Mouse (Mus musculus) liver, embryonic 16.5 days (tissue): ENCODE data around the gene Arhgap30. TPM values are rescaled to one million over a fixed set of nuclear protein-coding genes. Genes with fewer than 3 reads are reported as not detected.
A peak's percentile ranks its signal among the peaks of the same experiment; 100 is the strongest.

Experiments
- ATAC-seq: fragments of 200-750 bp; cut with Nextera tagmentation; 2 replicates; pipeline ENCODE4 v1.8.0; 2017; ENCODE audit warnings: low read depth, mild to moderate bottlenecking, moderate number of reproducible peaks, moderate library complexity
- H3K27ac ChIP-seq: fragments of 300-500 bp; sonication (generic); 2 replicates; pipeline ENCODE4 v1.5.1; 2014; ENCODE audit warnings: mild to moderate bottlenecking, low read length
- H3K27me3 ChIP-seq: fragments of 300-500 bp; sonication (generic); 2 replicates; pipeline ENCODE4 v1.6.1; 2014; ENCODE audit warnings: low read depth, low read length, mixed read lengths; ENCODE audit not compliant: control insufficient read depth, insufficient read depth
- H3K36me3 ChIP-seq: fragments of 300-500 bp; sonication (generic); 2 replicates; pipeline ENCODE4 v1.6.1; 2014; ENCODE audit warnings: mild to moderate bottlenecking; ENCODE audit not compliant: control insufficient read depth, insufficient read depth
- H3K4me1 ChIP-seq: fragments of 300-500 bp; sonication (generic); 2 replicates; pipeline ENCODE4 v1.6.1; 2014; ENCODE audit warnings: low read depth, low read length, mixed read lengths; ENCODE audit not compliant: control insufficient read depth
- H3K4me2 ChIP-seq: fragments of 300-500 bp; sonication (generic); 2 replicates; pipeline ENCODE4 v1.6.1; 2014; ENCODE audit warnings: low read depth, low read length, mixed read lengths
- H3K4me3 ChIP-seq: fragments of 300-500 bp; sonication (generic); 2 replicates; pipeline ENCODE4 v1.5.1; 2014; ENCODE audit warnings: low read depth, mild to moderate bottlenecking, low read length
- H3K9ac ChIP-seq: fragments of 300-500 bp; sonication (generic); 2 replicates; pipeline ENCODE4 v1.6.1; 2014; ENCODE audit warnings: low read depth, low read length
- H3K9me3 ChIP-seq: fragments of 300-500 bp; sonication (generic); replicated peaks from 2 replicates; pipeline ENCODE4 v1.6.1; 2016; ENCODE audit warnings: low read length; ENCODE audit not compliant: control insufficient read depth
- WGBS: fragments of 180-500 bp; shearing (Covaris S2); extraction: QIAGEN DNeasy Blood & Tissue Kit; methylation state at CpG from one replicate; pipeline ENCODE4 v1.1.7; 2014; ENCODE audit not compliant: insufficient replicate concordance; 5-methylcytosine and 5-hydroxymethylcytosine counted together
- polyA plus RNA-seq: library from polyadenylated mRNA; unstranded; fragments of >200 nt; fragmentation: Nextera tagmentation; extraction: Ambion mirVana; gene quantifications from 2 replicates; pipeline ENCODE4 v1.2.1, GENCODE M21; 2015

Gene Arhgap30
- polyA plus RNA-seq, 1 experiment from 2014 or later = 5.8 TPM

GRCm38 (mm10) chr1:171369845-171370556, 18.8 kb upstream of the Arhgap30 start, which contains the start of gene Nectin4:
TSS of gene Nectin4 (plus strand) at chr1:171370099.
- Histone ChIP-seq H3K27ac (no peak within 1 kb of the TSS), H3K36me3 (no peaks in the 10 kb centered on the region), H3K4me1 (no peaks in the 10 kb centered on the region), H3K9ac (no peak within 1 kb of the TSS), H3K9me3 (no peaks in the 10 kb centered on the region), H3K27me3 (peaks cover 2% of the 10 kb centered on the region), H3K4me3 (no peak within 1 kb of the TSS), H3K4me2 (no peak within 1 kb of the TSS)
- ATAC-seq = no peak
- WGBS = 36% methylated on average over 20 of the region's 20 CpGs

- H3K27me3 ChIP-seq = peaks cover 2% of the 10 kb centered on the region
- no peak for ATAC-seq
- 64% methylated on average over 3 of the region's 3 CpGs for WGBS
- no peaks in the 10 kb centered on the region for H3K36me3 ChIP-seq
- H3K4me1 ChIP-seq = no peaks in the 10 kb centered on the region; the same call in 1 of the 2 replicates
- H3K9me3 ChIP-seq = no peaks in the 10 kb centered on the region
- H3K27ac ChIP-seq = no peak overlapping the region
- H3K4me2 ChIP-seq = no peak overlapping the region
- no peak overlapping the region for H3K9ac ChIP-seq
- no peak overlapping the region for H3K4me3 ChIP-seq
Measured at GRCm38 (mm10) chr1:171372880-171373279, 15.9 kb upstream of the Arhgap30 start.

GRCm38 (mm10) chr1:171373946-171374345, 14.8 kb upstream of the Arhgap30 start:
- ATAC-seq = no peak
- Histone ChIP-seq H3K9me3 (no peaks in the 10 kb centered on the region), H3K4me1 (no peaks in the 10 kb centered on the region; the same call in 1 of the 2 replicates), H3K9ac (no peak overlapping the region), H3K4me3 (no peak overlapping the region), H3K36me3 (no peaks in the 10 kb centered on the region), H3K27ac (no peak overlapping the region), H3K27me3 (peaks cover 2% of the 10 kb centered on the region), H3K4me2 (no peak overlapping the region)
- 5% methylated on average over 4 of the region's 4 CpGs for WGBS

- H3K9ac ChIP-seq = no peak overlapping the region
- WGBS = 37% methylated on average over 9 of the region's 9 CpGs
- H3K9me3 ChIP-seq = no peaks in the 10 kb centered on the region
- H3K27ac ChIP-seq = no peak overlapping the region
- no peak overlapping the region for H3K4me3 ChIP-seq
- no peaks in the 10 kb centered on the region for H3K36me3 ChIP-seq
- H3K27me3 ChIP-seq = peaks cover 12% of the 10 kb centered on the region
- H3K4me1 ChIP-seq = no peaks in the 10 kb centered on the region; the same call in 1 of the 2 replicates
- ATAC-seq = no peak
- no peak overlapping the region for H3K4me2 ChIP-seq
Measured at GRCm38 (mm10) chr1:171375646-171376097, 13.1 kb upstream of the Arhgap30 start.

GRCm38 (mm10) chr1:171378298-171378697, 10.5 kb upstream of the Arhgap30 start:
- Histone ChIP-seq H3K9ac (no peak overlapping the region), H3K4me3 (no peak overlapping the region), H3K27ac (no peak overlapping the region), H3K27me3 (peaks cover 13% of the 10 kb centered on the region), H3K9me3 (no peaks in the 10 kb centered on the region), H3K36me3 (no peaks in the 10 kb centered on the region), H3K4me1 (no peaks in the 10 kb centered on the region; the same call in 1 of the 2 replicates), H3K4me2 (no peak overlapping the region)
- ATAC-seq = no peak
- 59% methylated on average over 6 of the region's 6 CpGs for WGBS

- 6% methylated on average over 31 of the region's 31 CpGs for WGBS
- Histone ChIP-seq H3K4me1 (no peaks in the 10 kb centered on the region; the same call in 1 of the 2 replicates), H3K4me2 (peak overlapping the region; percentile 33; the same call in 1 of the 2 replicates), H3K9ac (no peak overlapping the region), H3K27me3 (peaks cover 13% of the 10 kb centered on the region), H3K27ac (no peak overlapping the region), H3K4me3 (peak overlapping the region; percentile 7; the same call in 1 of the 2 replicates), H3K9me3 (no peaks in the 10 kb centered on the region), H3K36me3 (no peaks in the 10 kb centered on the region)
- peak; percentile 58 for ATAC-seq
Measured at GRCm38 (mm10) chr1:171379935-171380599, 8.7 kb upstream of the Arhgap30 start.

GRCm38 (mm10) chr1:171382096-171382620, 6.6 kb upstream of the Arhgap30 start:
- H3K9me3 ChIP-seq = no peaks in the 10 kb centered on the region
- WGBS = 55% methylated on average over 11 of the region's 11 CpGs
- H3K27me3 ChIP-seq = peaks cover 13% of the 10 kb centered on the region
- H3K36me3 ChIP-seq = no peaks in the 10 kb centered on the region
- no peaks in the 10 kb centered on the region; the same call in 1 of the 2 replicates for H3K4me1 ChIP-seq
- H3K4me2 ChIP-seq = no peak overlapping the region
- H3K27ac ChIP-seq = no peak overlapping the region
- no peak overlapping the region for H3K9ac ChIP-seq
- H3K4me3 ChIP-seq = no peak overlapping the region
- no peak for ATAC-seq

- peaks cover 11% of the 10 kb centered on the region for H3K27me3 ChIP-seq
- no peak overlapping the region for H3K27ac ChIP-seq
- H3K9me3 ChIP-seq = no peaks in the 10 kb centered on the region
- no peak overlapping the region for H3K4me3 ChIP-seq
- no peak for ATAC-seq
- H3K4me1 ChIP-seq = no peaks in the 10 kb centered on the region; the same call in 1 of the 2 replicates
- H3K9ac ChIP-seq = no peak overlapping the region
- 58% methylated on average over 9 of the region's 9 CpGs for WGBS
- no peak overlapping the region for H3K4me2 ChIP-seq
- no peaks in the 10 kb centered on the region for H3K36me3 ChIP-seq
Measured at GRCm38 (mm10) chr1:171384361-171384760, 4.4 kb upstream of the Arhgap30 start.

- 55% methylated on average over 9 of the region's 9 CpGs for WGBS
- no peak overlapping the region for H3K4me3 ChIP-seq
Measured at GRCm38 (mm10) chr1:171385171-171385570, 3.6 kb upstream of the Arhgap30 start.

More at GRCm38 (mm10) chr1:171385171-171385570, 3.6 kb upstream of the Arhgap30 start:
- ATAC-seq = no peak
- Histone ChIP-seq H3K27ac (no peak overlapping the region), H3K4me2 (no peak overlapping the region), H3K27me3 (peaks cover 9% of the 10 kb centered on the region), H3K9ac (no peak overlapping the region), H3K4me1 (no peaks in the 10 kb centered on the region; the same call in 1 of the 2 replicates), H3K9me3 (no peaks in the 10 kb centered on the region), H3K36me3 (no peaks in the 10 kb centered on the region)
